Mouse (Mus musculus) liver, embryonic 12.5 days (tissue): ENCODE measurements at regions not wholly inside any gene's neighbourhood (a gene's known extent, or its start where the extent isn't known, plus 50 kb on each side); places are given as distances from the start of the nearest gene placed in this dataset.

Experiments
- ATAC-seq: fragments of 200-750 bp; cut with Nextera tagmentation; 2 replicates; pipeline ENCODE4 v1.8.0; 2017; ENCODE audit warnings: moderate number of reproducible peaks, mild to moderate bottlenecking, moderate library complexity
- H3K27ac ChIP-seq: fragments of 300-500 bp; sonication (generic); 2 replicates; pipeline ENCODE4 v1.5.1; 2016; ENCODE audit warnings: mild to moderate bottlenecking
- H3K27me3 ChIP-seq: fragments of 300-500 bp; sonication (generic); replicated peaks from 2 replicates; pipeline ENCODE4 v1.6.1; 2016; ENCODE audit warnings: mild to moderate bottlenecking, moderate library complexity
- H3K36me3 ChIP-seq: fragments of 300-500 bp; sonication (generic); 2 replicates; pipeline ENCODE4 v1.6.1; 2016; ENCODE audit warnings: mild to moderate bottlenecking, moderate library complexity
- H3K4me1 ChIP-seq: fragments of 300-500 bp; sonication (generic); 2 replicates; pipeline ENCODE4 v1.6.1; 2016
- H3K4me2 ChIP-seq: fragments of 300-500 bp; sonication (generic); 2 replicates; pipeline ENCODE4 v1.6.1; 2016; ENCODE audit warnings: mild to moderate bottlenecking, moderate library complexity
- H3K4me3 ChIP-seq: fragments of 300-500 bp; sonication (generic); 2 replicates; pipeline ENCODE4 v1.5.1; 2016; ENCODE audit warnings: mild to moderate bottlenecking, moderate library complexity
- H3K9ac ChIP-seq: fragments of 300-500 bp; sonication (generic); 2 replicates; pipeline ENCODE4 v1.6.1; 2016; ENCODE audit warnings: mild to moderate bottlenecking, moderate library complexity
- H3K9me3 ChIP-seq: fragments of 300-500 bp; sonication (generic); replicated peaks from 2 replicates; pipeline ENCODE4 v1.6.1; 2016; ENCODE audit warnings: mild to moderate bottlenecking, moderate library complexity
- whole genome bisulfite sequencing: fragments of 180-500 bp; shearing (Covaris S2); methylation state at CpG from one replicate; pipeline ENCODE4 v1.1.7; 2016; ENCODE audit not compliant: insufficient replicate concordance; 5-methylcytosine and 5-hydroxymethylcytosine counted together

DNA sequence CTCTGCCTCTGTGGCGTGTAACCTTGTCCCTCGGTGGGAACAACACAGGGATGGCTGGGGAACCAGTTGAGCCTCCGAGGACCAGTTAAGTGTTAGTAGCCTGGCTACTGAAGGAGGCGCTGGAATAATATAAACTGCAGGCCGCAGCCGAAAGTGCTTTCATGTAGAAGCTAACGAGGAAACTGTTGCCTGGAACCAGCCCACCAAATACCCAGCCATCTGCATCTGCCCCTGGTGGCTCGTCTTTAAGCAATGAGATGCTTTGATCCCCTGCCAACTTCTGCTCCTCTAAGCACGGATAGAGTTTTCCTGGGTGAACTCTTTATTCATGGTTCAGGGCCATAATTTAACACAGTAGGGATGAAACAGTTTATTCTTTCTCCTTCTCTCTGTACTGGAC, 137.2 kb upstream of the Prok2 start:
- no peak for ATAC-seq
- Histone ChIP-seq H3K27me3 (no peaks in the 10 kb centered on the region), H3K4me1 (no peaks in the 10 kb centered on the region), H3K36me3 (no peaks in the 10 kb centered on the region), H3K4me3 (no peak overlapping the region), H3K9me3 (no peaks in the 10 kb centered on the region), H3K4me2 (no peak overlapping the region), H3K9ac (no peak overlapping the region), H3K27ac (no peak overlapping the region)
- WGBS: 64% methylated on average over 9 of the region's 9 CpGs

DNA sequence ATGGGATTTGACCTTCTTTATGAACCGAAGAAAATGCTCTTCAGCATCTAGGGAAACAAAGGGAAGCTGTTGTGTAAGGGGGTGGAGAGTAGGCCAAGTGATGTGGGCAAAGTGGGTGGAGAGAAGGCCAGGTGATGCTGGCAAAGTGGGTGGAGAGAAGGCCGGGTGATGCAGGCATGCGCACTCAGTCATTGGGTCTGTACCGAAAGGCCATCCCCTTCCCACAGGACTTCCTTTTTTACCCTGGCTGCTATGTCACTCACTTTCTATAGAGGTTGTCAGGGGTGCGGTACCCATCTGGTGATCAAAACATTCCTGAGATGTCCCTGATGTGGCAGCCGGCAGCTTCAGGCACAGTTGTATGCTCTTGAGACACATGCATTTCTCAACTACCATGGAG, 131.2 kb upstream of the Prok2 start:
- no peak overlapping the region for H3K9ac ChIP-seq
- no peaks in the 10 kb centered on the region for H3K36me3 ChIP-seq
- H3K27me3 ChIP-seq: no peaks in the 10 kb centered on the region
- H3K4me3 ChIP-seq: no peak overlapping the region
- WGBS: 74% methylated on average over 6 of the region's 6 CpGs
- no peaks in the 10 kb centered on the region for H3K4me1 ChIP-seq
- ATAC-seq: no peak
- no peak overlapping the region for H3K4me2 ChIP-seq
- H3K9me3 ChIP-seq: no peaks in the 10 kb centered on the region
- H3K27ac ChIP-seq: no peak overlapping the region

DNA sequence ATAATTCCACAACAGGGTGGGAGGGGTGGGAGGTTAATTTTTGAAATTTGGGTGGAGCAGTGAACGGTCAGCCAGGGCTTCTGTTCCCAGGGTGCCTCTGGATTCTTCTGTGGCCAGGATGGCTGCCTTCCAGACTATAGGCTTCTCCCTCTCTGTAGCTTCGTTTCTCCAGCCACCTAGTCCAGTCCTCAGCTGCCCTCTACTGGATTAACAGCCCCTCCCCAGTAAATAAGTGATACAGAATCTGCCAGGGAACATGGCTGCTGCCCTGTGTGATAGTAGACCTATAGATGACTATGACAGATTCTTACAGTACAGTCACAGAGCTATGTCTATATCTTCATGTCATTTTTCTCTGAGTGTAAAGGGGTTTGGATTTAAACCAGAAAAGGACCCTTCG, 127.5 kb upstream of the Prok2 start:
- Histone ChIP-seq H3K4me1 (no peaks in the 10 kb centered on the region), H3K27me3 (no peaks in the 10 kb centered on the region), H3K4me3 (no peak overlapping the region), H3K36me3 (no peaks in the 10 kb centered on the region), H3K4me2 (no peak overlapping the region), H3K9ac (no peak overlapping the region), H3K9me3 (no peaks in the 10 kb centered on the region), H3K27ac (no peak overlapping the region)
- WGBS: 46% methylated on average over 3 of the region's 3 CpGs
- ATAC-seq: no peak

DNA sequence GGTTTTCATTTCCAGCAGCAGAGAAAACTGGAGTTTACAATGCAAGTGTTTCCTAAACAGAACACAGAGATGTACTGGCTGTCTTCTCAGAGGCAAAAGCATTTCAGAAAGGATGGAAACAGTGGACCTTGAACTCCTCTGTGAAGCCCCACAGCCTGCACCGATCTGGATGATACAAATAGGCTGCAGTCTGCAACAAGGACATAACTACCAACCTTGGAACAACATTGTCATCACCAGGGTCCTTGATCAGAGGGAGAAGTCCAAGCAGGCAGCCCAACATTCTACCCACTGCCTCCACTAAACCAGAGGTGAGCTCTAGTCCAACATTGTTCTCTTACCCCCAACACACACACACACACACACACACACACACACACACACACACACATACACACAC, 124.5 kb upstream of the Prok2 start:
- Histone ChIP-seq H3K36me3 (no peaks in the 10 kb centered on the region), H3K9me3 (no peaks in the 10 kb centered on the region), H3K4me1 (no peaks in the 10 kb centered on the region), H3K27ac (no peak overlapping the region), H3K27me3 (no peaks in the 10 kb centered on the region), H3K9ac (no peak overlapping the region), H3K4me3 (no peak overlapping the region), H3K4me2 (no peak overlapping the region)
- 63% methylated on average over 1 of the region's 1 CpGs for WGBS
- ATAC-seq: no peak

DNA sequence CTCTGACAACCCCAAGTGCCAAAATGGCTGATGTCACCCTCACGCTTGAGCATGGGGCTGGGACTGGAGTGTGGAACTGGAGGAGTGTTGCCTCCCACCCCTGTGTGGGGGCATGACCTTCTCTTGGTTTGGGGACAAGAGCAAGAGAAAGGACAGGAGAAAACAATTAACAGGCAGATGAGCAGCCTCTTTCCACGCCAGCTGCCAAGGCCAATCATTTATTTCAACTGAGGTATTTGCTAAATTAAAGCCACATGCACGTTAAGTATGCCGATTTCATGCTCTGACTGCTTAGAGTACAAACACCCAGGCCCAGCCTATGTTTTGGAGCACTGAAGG, 119.3 kb upstream of the Prok2 start:
- H3K4me1 ChIP-seq: no peaks in the 10 kb centered on the region
- ATAC-seq: no peak

DNA sequence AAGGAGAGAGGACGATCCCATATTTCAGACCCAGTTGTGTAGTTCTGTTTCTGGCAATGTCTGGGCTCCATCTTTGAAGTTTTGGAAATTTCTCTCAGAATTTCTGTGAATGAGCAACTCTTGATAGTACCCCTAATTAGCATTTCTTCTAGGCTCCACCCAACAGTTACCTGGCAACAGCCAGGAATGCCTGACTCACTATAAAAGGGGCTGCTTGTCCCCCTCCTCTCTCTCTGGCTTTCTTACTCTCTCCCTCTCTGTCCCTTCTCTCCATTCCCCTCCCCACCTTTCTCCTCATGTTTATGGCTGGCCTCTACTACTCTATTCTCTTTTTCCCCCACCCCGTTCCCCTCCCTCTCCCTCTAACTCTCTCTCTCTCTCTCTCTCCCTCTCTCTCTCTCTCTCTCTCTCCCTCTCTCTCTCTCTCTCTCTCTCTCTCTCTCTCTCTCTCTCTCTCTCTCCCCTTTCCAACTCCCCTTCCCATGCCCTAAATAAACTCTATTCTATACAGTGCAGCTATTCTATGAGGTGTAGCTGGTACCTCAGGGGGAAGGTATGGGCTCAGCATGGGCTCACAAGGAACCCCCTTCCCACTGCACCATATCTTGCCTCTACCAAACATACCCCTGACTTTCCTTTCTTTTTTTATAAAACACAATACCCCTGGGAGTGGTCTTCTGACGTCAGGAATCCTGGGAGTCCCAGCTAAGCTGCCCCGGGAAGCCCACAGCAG, 118.7 kb upstream of the Prok2 start:
- no peaks in the 10 kb centered on the region for H3K4me1 ChIP-seq
- WGBS: 49% methylated on average over 4 of the region's 4 CpGs
- ATAC-seq: no peak

More for the DNA sequence above, 119.3 kb upstream of the Prok2 start:
- H3K9me3 ChIP-seq: no peaks in the 10 kb centered on the region
- H3K4me3 ChIP-seq: no peak overlapping the region
- H3K27ac ChIP-seq: no peak overlapping the region
- 0 out of 2 replicates have a peak, but pooled peaks cover 4% of the 10 kb centered on the region for H3K27me3 ChIP-seq
- H3K9ac ChIP-seq: no peak overlapping the region
- 66% methylated on average over 4 of the region's 4 CpGs for WGBS
- H3K4me2 ChIP-seq: no peak overlapping the region
- no peaks in the 10 kb centered on the region for H3K36me3 ChIP-seq

DNA sequence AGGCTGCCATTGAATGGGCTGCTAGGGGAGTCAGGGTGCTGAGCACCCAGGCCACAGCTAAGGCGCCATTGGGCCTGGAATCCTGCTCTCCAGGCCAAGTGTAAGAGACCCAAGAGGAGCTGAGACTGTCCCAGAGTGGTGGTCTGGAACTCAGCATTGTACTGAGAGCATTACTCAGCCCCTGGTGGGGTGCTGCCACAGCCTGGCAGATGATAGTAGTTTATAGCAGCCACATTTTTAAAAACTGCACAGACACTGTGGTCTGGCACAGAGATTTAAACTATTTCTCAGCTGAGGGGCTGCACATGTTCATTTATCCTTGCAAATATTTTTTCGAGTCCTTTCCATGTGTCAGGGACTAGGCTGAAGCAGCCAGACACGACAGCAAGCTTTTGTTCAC, 117.3 kb upstream of the Prok2 start:
- 52% methylated on average over 3 of the region's 3 CpGs for WGBS
- ATAC-seq: no peak
- Histone ChIP-seq H3K9ac (no peak overlapping the region), H3K36me3 (no peaks in the 10 kb centered on the region), H3K4me1 (no peaks in the 10 kb centered on the region), H3K4me2 (no peak overlapping the region), H3K9me3 (no peaks in the 10 kb centered on the region), H3K27me3 (0 out of 2 replicates have a peak, but pooled peaks cover 4% of the 10 kb centered on the region), H3K4me3 (no peak overlapping the region), H3K27ac (no peak overlapping the region)

More for the DNA sequence above, 118.7 kb upstream of the Prok2 start:
- Histone ChIP-seq H3K9ac (no peak overlapping the region), H3K4me2 (no peak overlapping the region), H3K36me3 (no peaks in the 10 kb centered on the region), H3K27ac (no peak overlapping the region), H3K27me3 (0 out of 2 replicates have a peak, but pooled peaks cover 4% of the 10 kb centered on the region), H3K4me3 (no peak overlapping the region), H3K9me3 (no peaks in the 10 kb centered on the region)

DNA sequence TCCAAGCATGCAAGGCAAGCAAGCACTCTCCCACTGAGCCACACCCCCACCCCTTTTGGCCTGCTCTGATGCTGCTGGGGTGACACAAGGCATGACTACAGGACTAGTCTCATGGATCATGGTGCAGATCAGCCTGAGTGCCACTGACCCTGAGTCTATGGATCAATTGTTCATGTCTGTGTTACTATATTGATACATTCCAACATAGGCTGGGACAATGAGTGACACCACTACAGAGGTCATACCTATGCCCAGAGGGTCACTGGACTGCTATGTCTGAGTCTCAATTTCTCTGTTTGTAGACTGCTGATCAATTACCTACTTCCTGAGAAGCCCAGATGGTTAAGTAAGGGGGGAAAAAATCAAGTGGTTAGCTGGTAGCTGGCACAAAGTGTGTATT, 116.5 kb upstream of the Prok2 start:
- Histone ChIP-seq H3K27ac (no peak overlapping the region), H3K4me2 (no peak overlapping the region), H3K9ac (no peak overlapping the region), H3K27me3 (0 out of 2 replicates have a peak, but pooled peaks cover 4% of the 10 kb centered on the region), H3K36me3 (no peaks in the 10 kb centered on the region), H3K4me3 (no peak overlapping the region), H3K9me3 (no peaks in the 10 kb centered on the region), H3K4me1 (no peaks in the 10 kb centered on the region)
- ATAC-seq: no peak

DNA sequence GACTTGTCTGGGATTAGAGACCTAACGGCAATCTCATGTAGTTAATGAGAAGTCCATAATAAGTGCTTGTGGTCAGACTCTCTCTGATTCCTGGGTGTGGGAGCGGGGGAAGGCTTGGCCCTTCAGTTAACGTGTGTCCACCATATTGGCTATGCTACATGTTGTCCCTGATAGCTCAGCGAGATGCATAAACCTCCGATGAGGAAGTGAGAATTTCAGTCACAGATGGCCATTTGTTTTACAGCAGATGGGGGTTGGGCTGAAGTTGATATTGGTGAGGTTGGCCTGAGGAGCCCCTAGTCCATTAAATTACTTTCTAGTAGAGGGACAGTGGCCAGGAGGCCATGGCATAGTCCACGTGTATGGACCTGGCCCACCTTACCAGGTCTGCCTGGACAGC, 114.6 kb upstream of the Prok2 start:
- no peak for ATAC-seq
- H3K4me1 ChIP-seq: no peaks in the 10 kb centered on the region
- no peak overlapping the region for H3K9ac ChIP-seq
- H3K27me3 ChIP-seq: 0 out of 2 replicates have a peak, but pooled peaks cover 4% of the 10 kb centered on the region
- no peak overlapping the region for H3K4me2 ChIP-seq
- no peak overlapping the region for H3K4me3 ChIP-seq
- H3K27ac ChIP-seq: no peak overlapping the region
- 63% methylated on average over 6 of the region's 6 CpGs for WGBS
- H3K36me3 ChIP-seq: no peaks in the 10 kb centered on the region
- H3K9me3 ChIP-seq: no peaks in the 10 kb centered on the region

DNA sequence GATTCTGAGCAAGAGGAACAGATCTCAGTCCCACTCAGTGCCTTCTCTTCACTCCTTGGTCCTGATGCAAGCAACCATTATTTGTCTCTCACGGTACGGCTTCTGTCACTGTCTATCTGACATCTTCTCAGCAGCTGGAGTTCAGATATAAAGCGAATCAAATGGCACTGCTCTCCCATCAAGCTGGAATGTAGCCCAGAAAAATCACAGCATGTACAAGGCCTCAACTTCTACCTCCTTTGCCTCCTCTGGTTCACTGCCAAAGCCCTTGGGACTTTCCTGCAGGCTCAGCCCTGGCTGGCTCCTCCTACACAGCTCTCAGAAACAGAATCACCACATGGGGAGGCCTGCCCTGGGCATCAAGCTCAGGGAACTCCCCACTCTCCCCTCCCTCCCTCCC, 107.1 kb upstream of the Prok2 start:
- Histone ChIP-seq H3K27ac (no peak overlapping the region), H3K9ac (no peak overlapping the region), H3K4me2 (no peak overlapping the region), H3K36me3 (no peaks in the 10 kb centered on the region), H3K4me3 (no peak overlapping the region), H3K4me1 (no peaks in the 10 kb centered on the region), H3K9me3 (no peaks in the 10 kb centered on the region), H3K27me3 (no peaks in the 10 kb centered on the region)
- no peak for ATAC-seq
- WGBS: 51% methylated on average over 3 of the region's 3 CpGs

DNA sequence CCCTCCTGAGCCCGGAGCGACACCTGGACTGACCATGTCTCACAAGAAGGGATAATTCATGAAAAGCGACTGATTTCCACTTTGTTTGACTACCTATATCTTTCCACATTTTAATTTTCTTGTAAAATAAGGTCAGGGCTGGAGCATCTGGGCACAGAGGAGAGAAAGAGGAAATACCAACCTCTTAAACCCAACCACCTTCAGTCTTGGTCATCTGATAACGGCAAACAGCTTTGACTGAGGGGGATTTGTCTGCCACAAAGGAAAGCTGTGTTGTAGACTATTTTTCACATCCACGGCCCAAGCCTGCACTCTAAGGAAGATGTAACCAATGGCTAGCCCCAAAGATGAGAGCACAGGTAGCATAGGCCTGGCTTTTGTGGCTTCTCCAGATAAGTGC, 101.4 kb upstream of the Prok2 start:
- ATAC-seq: no peak
- WGBS: 75% methylated on average over 5 of the region's 5 CpGs

DNA sequence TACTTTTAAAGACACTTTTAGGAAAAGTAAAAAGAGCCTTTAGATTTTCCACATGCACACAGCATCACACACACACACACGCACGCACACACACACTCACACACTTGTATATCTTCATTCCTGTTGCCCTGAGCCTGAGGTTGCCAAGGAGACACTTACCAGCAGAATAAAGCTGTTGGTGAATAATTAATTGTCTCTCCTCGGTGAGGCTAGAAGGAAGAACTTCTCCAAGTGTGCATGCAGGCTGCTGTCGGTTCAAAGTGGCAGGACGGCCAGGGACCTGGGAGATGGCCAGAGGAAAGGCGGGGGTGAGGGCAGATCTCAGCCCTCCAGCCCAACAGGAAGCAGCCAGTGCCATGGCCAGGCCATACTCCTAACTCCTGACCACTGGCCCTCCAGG, 98.6 kb upstream of the Prok2 start:
- no peaks in the 10 kb centered on the region for H3K4me1 ChIP-seq
- no peaks in the 10 kb centered on the region for H3K36me3 ChIP-seq
- WGBS: 54% methylated on average over 6 of the region's 6 CpGs
- no peaks in the 10 kb centered on the region for H3K9me3 ChIP-seq
- H3K27ac ChIP-seq: no peak overlapping the region
- no peak overlapping the region for H3K9ac ChIP-seq
- ATAC-seq: no peak
- no peak overlapping the region for H3K4me3 ChIP-seq
- no peak overlapping the region for H3K4me2 ChIP-seq
- H3K27me3 ChIP-seq: 0 out of 2 replicates have a peak, but pooled peaks cover 4% of the 10 kb centered on the region

More for the DNA sequence above, 101.4 kb upstream of the Prok2 start:
- H3K9me3 ChIP-seq: no peaks in the 10 kb centered on the region
- no peak overlapping the region for H3K9ac ChIP-seq
- no peaks in the 10 kb centered on the region for H3K4me1 ChIP-seq
- no peak overlapping the region for H3K4me2 ChIP-seq
- H3K4me3 ChIP-seq: no peak overlapping the region
- no peaks in the 10 kb centered on the region for H3K36me3 ChIP-seq
- H3K27ac ChIP-seq: no peak overlapping the region
- no peaks in the 10 kb centered on the region for H3K27me3 ChIP-seq

DNA sequence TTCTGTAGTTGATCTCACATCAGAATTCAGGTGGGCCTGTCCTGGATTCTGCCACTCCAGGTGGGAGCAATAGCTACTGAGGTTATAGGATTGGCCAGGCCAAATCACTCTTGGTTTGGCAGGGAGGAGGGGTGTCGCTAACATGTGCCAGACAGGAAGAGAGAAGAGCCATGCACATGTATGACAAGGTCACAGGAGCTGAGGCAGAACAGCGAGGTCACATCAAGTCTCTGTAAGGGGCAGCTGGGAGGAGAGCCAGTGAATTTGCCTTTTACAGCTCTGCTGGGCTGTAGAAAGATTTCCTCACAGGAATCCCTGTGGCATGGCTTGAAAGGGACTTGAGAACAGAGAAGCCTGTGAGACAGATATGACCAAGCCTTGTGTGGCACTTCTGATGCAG, 96.3 kb upstream of the Prok2 start:
- Histone ChIP-seq H3K4me2 (no peak overlapping the region), H3K4me3 (no peak overlapping the region), H3K9ac (no peak overlapping the region), H3K27me3 (0 out of 2 replicates have a peak, but pooled peaks cover 7% of the 10 kb centered on the region), H3K4me1 (no peaks in the 10 kb centered on the region), H3K27ac (no peak overlapping the region), H3K36me3 (no peaks in the 10 kb centered on the region), H3K9me3 (no peaks in the 10 kb centered on the region)
- no peak for ATAC-seq
- 57% methylated on average over 2 of the region's 2 CpGs for WGBS
